Mouse (Mus musculus): ENCODE data around the gene Hvcn1. TPM values are rescaled to one million over a fixed set of nuclear protein-coding genes. Genes with fewer than 3 reads are reported as not detected.

Gene Hvcn1
- polyA plus RNA-seq, 1 experiment from 2014 or later = 9.8 TPM

DNA sequence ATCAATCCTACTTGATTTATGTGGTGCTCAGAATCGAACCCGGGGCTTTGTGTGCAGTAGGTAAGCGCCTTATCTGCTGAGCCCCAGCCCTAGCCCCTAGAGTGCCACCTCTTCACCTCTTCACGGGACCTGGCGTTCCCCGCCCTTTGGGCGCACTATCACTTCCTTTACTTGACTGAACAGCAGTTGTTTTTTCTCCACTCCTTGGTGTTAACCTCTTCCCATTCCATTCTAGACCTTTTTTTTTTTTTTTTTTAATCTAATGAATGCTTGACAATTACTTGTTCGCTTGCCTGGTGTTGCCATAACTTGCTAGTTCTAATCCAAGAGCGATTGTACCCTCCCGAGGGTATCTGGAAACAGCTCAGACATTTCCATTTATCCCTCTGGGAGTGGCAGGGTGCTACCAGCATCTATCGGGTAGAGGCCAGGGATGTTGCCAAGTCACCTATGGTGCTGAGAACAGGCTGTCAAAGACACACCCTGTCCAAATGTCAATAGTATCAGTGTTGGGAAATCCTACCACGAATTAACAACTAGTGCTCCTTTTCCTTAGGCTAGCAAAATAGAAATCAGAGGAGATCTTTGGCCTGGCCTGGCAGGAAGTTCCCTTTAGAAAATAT, 73.3 kb downstream of the Hvcn1 start:
- H3K9me3 ChIP-seq (replicated peaks) = no peaks in the 10 kb centered on the region
- no peaks in the 10 kb centered on the region for H3K27me3 ChIP-seq
- H3K27ac ChIP-seq (replicated peaks) = no peak overlapping the region
- no peak overlapping the region for H3K9ac ChIP-seq
- peaks cover 18% of the 10 kb centered on the region for H3K4me1 ChIP-seq
- no peak overlapping the region for H3K4me2 ChIP-seq (replicated peaks)
- 68% methylated on average over 12 of the region's 12 CpGs for WGBS
- H3K4me3 ChIP-seq (replicated peaks) = no peak overlapping the region
- no peaks in the 10 kb centered on the region for H3K36me3 ChIP-seq
- no peak for ATAC-seq (ENCODE audit: insufficient number of reproducible peaks, low FRiP score, low TSS enrichment, low read depth)

GRCm38 (mm10) chr5:122280422-122280826, 73.8 kb downstream of the Hvcn1 start:
- Histone ChIP-seq H3K4me3 (replicated peaks) (0 out of 2 replicates have a peak overlapping the region, but pooled peaks have one; percentile 8), H3K36me3 (no peaks in the 10 kb centered on the region), H3K4me1 (peaks cover 22% of the 10 kb centered on the region), H3K27ac (replicated peaks) (peak overlapping the region; percentile 58; the same call in 1 of the 2 replicates), H3K9me3 (replicated peaks) (no peaks in the 10 kb centered on the region), H3K4me2 (replicated peaks) (peak overlapping the region; percentile 40), H3K27me3 (no peaks in the 10 kb centered on the region), H3K9ac (no peak overlapping the region)
- no peak for ATAC-seq (ENCODE audit: insufficient number of reproducible peaks, low FRiP score, low TSS enrichment, low read depth)
- whole genome bisulfite sequencing = 25% methylated on average over 6 of the region's 6 CpGs

- WGBS = 17% methylated on average over 19 of the region's 19 CpGs
- Histone ChIP-seq H3K36me3 (no peaks in the 10 kb centered on the region), H3K9ac (no peak overlapping the region)
Observed at GRCm38 (mm10) chr5:122280827-122281462, 74.3 kb downstream of the Hvcn1 start.

GRCm38 (mm10) chr5:122283828-122284182, 77.2 kb downstream of the Hvcn1 start:
- Histone ChIP-seq H3K9ac (no peak overlapping the region; the same call in 1 of the 2 replicates), H3K4me1 (peaks cover 36% of the 10 kb centered on the region), H3K27ac (replicated peaks) (0 out of 2 replicates have a peak overlapping the region, but pooled peaks have one; percentile 73), H3K9me3 (replicated peaks) (no peaks in the 10 kb centered on the region), H3K4me3 (replicated peaks) (peak overlapping the region; percentile 95), H3K4me2 (replicated peaks) (peak overlapping the region; percentile 90), H3K36me3 (no peaks in the 10 kb centered on the region), H3K27me3 (no peaks in the 10 kb centered on the region)
- ATAC-seq (ENCODE audit: insufficient number of reproducible peaks, low FRiP score, low TSS enrichment, low read depth) = no peak
- WGBS = 17% methylated on average over 2 of the region's 2 CpGs

More at GRCm38 (mm10) chr5:122280827-122281462, 74.3 kb downstream of the Hvcn1 start:
- H3K4me2 ChIP-seq (replicated peaks) = peak overlapping the region; percentile 40
- peaks cover 27% of the 10 kb centered on the region for H3K4me1 ChIP-seq
- no peaks in the 10 kb centered on the region for H3K9me3 ChIP-seq (replicated peaks)
- ATAC-seq (ENCODE audit: insufficient number of reproducible peaks, low FRiP score, low TSS enrichment, low read depth) = no peak
- peak overlapping the region; percentile 58; the same call in 1 of the 2 replicates for H3K27ac ChIP-seq (replicated peaks)
- H3K27me3 ChIP-seq = no peaks in the 10 kb centered on the region
- 0 out of 2 replicates have a peak overlapping the region, but pooled peaks have one; percentile 8 for H3K4me3 ChIP-seq (replicated peaks)

- ATAC-seq (ENCODE audit: insufficient number of reproducible peaks, low FRiP score, low TSS enrichment, low read depth) = peak; percentile 92
- Histone ChIP-seq H3K4me2 (replicated peaks) (peak within 1 kb of the TSS; percentile 90), H3K9ac (peak within 1 kb of the TSS; percentile 72), H3K27me3 (no peaks in the 10 kb centered on the region), H3K36me3 (no peaks in the 10 kb centered on the region), H3K4me3 (replicated peaks) (peak within 1 kb of the TSS; percentile 95), H3K4me1 (peaks cover 36% of the 10 kb centered on the region), H3K9me3 (replicated peaks) (no peaks in the 10 kb centered on the region), H3K27ac (replicated peaks) (peak within 1 kb of the TSS; percentile 73; the same call in 1 of the 2 replicates)
- WGBS = 1% methylated on average over 102 of the region's 114 CpGs
Observed at GRCm38 (mm10) chr5:122284183-122285028, 77.8 kb downstream of the Hvcn1 start, which contains the start of gene Pptc7. TSS of gene Pptc7 (plus strand) at chr5:122284365.

- peak overlapping the region; percentile 95 for H3K4me3 ChIP-seq (replicated peaks)
- H3K9me3 ChIP-seq (replicated peaks) = no peaks in the 10 kb centered on the region
- ATAC-seq (ENCODE audit: insufficient number of reproducible peaks, low FRiP score, low TSS enrichment, low read depth) = no peak
- peaks cover 29% of the 10 kb centered on the region for H3K4me1 ChIP-seq
- peak overlapping the region; percentile 90 for H3K4me2 ChIP-seq (replicated peaks)
- peak overlapping the region; percentile 72 for H3K9ac ChIP-seq
- WGBS = 2% methylated on average over 33 of the region's 34 CpGs
- H3K36me3 ChIP-seq = no peaks in the 10 kb centered on the region
- peak overlapping the region; percentile 73; the same call in 1 of the 2 replicates for H3K27ac ChIP-seq (replicated peaks)
- no peaks in the 10 kb centered on the region for H3K27me3 ChIP-seq
Observed at GRCm38 (mm10) chr5:122285029-122285766, 78.6 kb downstream of the Hvcn1 start.

- H3K9me3 ChIP-seq (replicated peaks) = no peaks in the 10 kb centered on the region
- H3K4me2 ChIP-seq (replicated peaks) = peak overlapping the region; percentile 90
- no peak overlapping the region for H3K9ac ChIP-seq
- H3K4me1 ChIP-seq = peaks cover 23% of the 10 kb centered on the region
- no peak for ATAC-seq (ENCODE audit: insufficient number of reproducible peaks, low FRiP score, low TSS enrichment, low read depth)
- 57% methylated on average over 7 of the region's 7 CpGs for WGBS
- H3K27ac ChIP-seq (replicated peaks) = no peak overlapping the region
- H3K27me3 ChIP-seq = no peaks in the 10 kb centered on the region
- peak overlapping the region; percentile 95 for H3K4me3 ChIP-seq (replicated peaks)
- no peaks in the 10 kb centered on the region for H3K36me3 ChIP-seq
Observed at GRCm38 (mm10) chr5:122285767-122286150, 79.2 kb downstream of the Hvcn1 start.

GRCm38 (mm10) chr5:122286191-122286590, 79.6 kb downstream of the Hvcn1 start:
- 86% methylated on average over 10 of the region's 10 CpGs for WGBS
- no peak for ATAC-seq (ENCODE audit: insufficient number of reproducible peaks, low FRiP score, low TSS enrichment, low read depth)
- no peak overlapping the region for H3K9ac ChIP-seq
- no peaks in the 10 kb centered on the region for H3K9me3 ChIP-seq (replicated peaks)
- H3K36me3 ChIP-seq = no peaks in the 10 kb centered on the region
- H3K4me3 ChIP-seq (replicated peaks) = 0 out of 2 replicates have a peak overlapping the region, but pooled peaks have one; percentile 95
- H3K27ac ChIP-seq (replicated peaks) = no peak overlapping the region
- H3K27me3 ChIP-seq = no peaks in the 10 kb centered on the region
- peaks cover 19% of the 10 kb centered on the region for H3K4me1 ChIP-seq
- H3K4me2 ChIP-seq (replicated peaks) = 0 out of 2 replicates have a peak overlapping the region, but pooled peaks have one; percentile 90

DNA sequence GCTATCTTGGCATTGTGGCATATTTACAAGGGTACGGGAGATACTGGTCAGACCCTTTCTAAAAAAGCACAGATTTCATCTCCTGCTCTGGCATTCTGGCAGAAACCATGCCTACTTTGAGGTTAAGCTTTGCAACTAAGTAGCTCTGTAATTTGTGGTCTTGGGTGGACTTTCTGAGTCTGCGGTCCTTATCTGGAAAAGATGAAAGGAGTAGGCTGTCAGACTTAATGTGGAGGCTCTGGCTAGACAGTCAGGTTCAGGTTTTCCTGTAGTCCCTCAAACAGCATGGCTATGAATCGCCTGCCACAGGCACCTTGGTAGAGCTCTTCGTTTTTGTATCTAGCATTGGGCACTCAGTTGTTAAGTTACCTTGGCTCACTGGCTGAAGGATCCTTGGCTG, 80.4 kb downstream of the Hvcn1 start:
- H3K36me3 ChIP-seq = no peaks in the 10 kb centered on the region
- 91% methylated on average over 4 of the region's 4 CpGs for WGBS
- no peaks in the 10 kb centered on the region for H3K9me3 ChIP-seq (replicated peaks)
- no peaks in the 10 kb centered on the region for H3K27me3 ChIP-seq
- H3K27ac ChIP-seq (replicated peaks) = no peak overlapping the region
- H3K4me2 ChIP-seq (replicated peaks) = no peak overlapping the region
- ATAC-seq (ENCODE audit: insufficient number of reproducible peaks, low FRiP score, low TSS enrichment, low read depth) = no peak
- H3K4me1 ChIP-seq = peaks cover 21% of the 10 kb centered on the region
- no peak overlapping the region for H3K9ac ChIP-seq
- H3K4me3 ChIP-seq (replicated peaks) = no peak overlapping the region

DNA sequence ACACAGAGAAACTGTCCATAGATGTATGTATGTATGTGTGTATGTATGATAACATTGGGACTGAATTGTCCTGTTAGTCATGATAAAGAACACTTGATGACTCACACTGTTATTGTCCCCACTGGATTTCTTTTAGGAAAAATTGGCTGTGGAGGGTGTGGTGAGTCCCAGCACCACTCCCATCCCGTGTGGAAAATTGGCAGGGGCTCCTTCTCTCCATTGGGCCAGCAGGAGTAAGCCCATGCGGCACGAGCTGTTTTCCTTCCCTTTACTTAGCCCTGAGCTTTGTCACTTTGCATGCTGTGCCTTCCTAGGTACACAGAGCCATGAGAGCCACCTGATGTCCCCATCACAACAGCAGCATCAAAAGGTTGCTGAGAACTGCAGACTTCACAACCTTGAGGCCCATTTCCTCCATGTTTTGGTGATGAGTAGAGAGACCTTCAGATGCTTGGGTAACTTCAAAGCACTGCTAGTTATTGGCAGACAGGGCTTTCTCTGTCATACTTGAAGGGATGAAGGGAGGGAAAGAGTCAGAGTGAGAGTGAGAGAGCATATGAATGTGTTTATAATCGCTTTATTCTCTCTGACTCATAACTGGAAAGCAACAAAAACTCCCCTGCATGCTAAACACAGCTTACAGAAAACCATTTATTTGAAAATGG, 81.7 kb downstream of the Hvcn1 start:
- H3K36me3 ChIP-seq = no peaks in the 10 kb centered on the region
- no peaks in the 10 kb centered on the region for H3K9me3 ChIP-seq (replicated peaks)
- no peak overlapping the region; the same call in 1 of the 2 replicates for H3K27ac ChIP-seq (replicated peaks)
- 67% methylated on average over 4 of the region's 4 CpGs for WGBS
- peaks cover 21% of the 10 kb centered on the region for H3K4me1 ChIP-seq
- H3K9ac ChIP-seq = no peak overlapping the region
- H3K4me2 ChIP-seq (replicated peaks) = no peak overlapping the region
- no peak for ATAC-seq (ENCODE audit: insufficient number of reproducible peaks, low FRiP score, low TSS enrichment, low read depth)
- no peaks in the 10 kb centered on the region for H3K27me3 ChIP-seq
- no peak overlapping the region for H3K4me3 ChIP-seq (replicated peaks)
